Mouse (Mus musculus): ENCODE data around the gene Mier2. TPM values are rescaled to one million over a fixed set of nuclear protein-coding genes. Genes with fewer than 3 reads are reported as not detected.

Gene Mier2
- polyA plus RNA-seq, 1 experiment, result 32.1 TPM

DNA sequence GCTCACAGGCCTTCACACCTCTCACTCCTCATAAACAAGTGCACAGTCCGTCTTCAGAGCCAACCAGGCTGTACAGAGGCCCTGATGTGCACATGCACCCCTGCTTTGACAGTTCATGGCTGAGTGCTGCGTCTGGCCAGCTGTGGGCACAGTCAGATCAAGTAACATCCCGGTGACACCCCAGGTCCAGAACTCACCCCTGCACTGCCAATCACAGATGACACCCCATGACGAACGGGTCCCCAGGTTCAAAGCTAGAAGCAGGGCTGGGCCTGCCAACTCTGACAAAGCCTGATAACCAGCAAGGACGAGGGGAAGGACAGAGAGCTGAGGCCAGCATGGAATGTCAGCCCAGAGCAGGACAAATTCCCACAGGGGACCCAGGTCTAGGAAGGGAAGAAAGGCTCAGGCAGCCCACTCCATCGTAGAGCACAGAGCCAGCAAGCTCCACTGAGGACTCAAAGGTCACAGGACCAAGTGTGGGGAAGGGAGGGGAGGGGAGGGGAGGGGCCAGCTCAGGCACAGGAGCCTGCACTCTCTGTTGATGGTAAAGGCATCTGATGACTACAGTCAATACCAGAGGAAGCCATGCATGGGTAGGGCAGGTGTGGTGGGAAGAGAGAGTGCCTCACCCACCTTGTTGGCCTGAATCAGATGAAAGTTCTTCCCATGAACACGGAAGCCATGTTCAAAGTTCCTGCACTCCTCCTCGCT, 11.0 kb downstream of the Mier2 start:
- Histone ChIP-seq H3K27ac (ENCODE audit: insufficient read depth, low read depth, low read length) (no peak overlapping the region), H3K4me1 (ENCODE audit: control insufficient read depth, insufficient read depth, low read length) (peaks cover 28% of the 10 kb centered on the region), H3K4me3 (ENCODE audit: insufficient read depth, low read length) (no peak overlapping the region)
- TF ChIP-seq POLR2A (IDR thresholded peaks at IDR 0.05; ENCODE audit: borderline replicate concordance, low read depth, low read length) (no peak), CTCF (IDR thresholded peaks at IDR 0.05; ENCODE audit: low read depth, low read length) (no peak)

DNA sequence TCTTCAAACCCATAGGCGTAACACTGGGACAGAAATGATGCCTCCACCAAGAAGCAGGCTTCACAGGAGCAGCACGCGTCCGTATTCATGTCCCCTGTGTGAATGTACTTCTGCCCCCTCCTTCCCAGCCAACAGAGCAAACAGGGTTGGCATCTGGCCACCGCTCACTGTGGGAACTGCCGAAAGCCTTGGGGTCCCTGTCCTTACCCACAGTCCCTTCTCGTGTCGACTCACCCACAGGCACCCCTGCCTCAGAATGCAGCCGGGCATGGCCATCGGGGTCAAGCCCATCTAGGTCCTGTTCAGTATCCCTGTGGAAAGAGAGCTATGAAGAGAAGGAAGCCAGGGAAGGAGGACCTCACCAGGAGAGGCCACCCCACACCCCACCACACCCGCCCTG, 12.8 kb downstream of the Mier2 start:
- no peak for TF ChIP-seq POLR2A (IDR thresholded peaks at IDR 0.05; ENCODE audit: borderline replicate concordance, low read depth, low read length)
- TF ChIP-seq CTCF (IDR thresholded peaks at IDR 0.05; ENCODE audit: low read depth, low read length), result no peak
- Histone ChIP-seq H3K27ac (ENCODE audit: insufficient read depth, low read depth, low read length) (no peak overlapping the region), H3K4me1 (ENCODE audit: control insufficient read depth, insufficient read depth, low read length) (peaks cover 20% of the 10 kb centered on the region), H3K4me3 (ENCODE audit: insufficient read depth, low read length) (no peak overlapping the region)

DNA sequence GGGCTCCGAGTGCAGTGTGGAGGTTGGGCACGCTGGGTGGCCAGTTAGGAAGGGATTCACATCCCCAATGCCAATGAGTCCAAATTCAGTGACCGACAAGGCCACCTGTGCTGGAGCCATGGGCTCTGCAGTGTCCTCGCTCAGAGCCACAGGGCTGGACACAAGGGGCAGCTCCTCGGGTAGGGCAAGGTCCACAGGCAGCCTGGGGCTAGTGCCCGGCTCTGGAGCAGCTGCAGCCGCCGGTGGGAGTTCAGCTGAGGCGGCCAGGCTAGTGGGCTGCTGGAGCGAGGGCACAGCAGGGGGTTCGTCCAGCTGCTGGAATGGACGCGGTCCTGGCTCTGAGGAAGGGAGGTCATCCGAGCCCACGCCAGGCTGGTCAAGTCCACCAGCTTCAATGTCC, 13.5 kb downstream of the Mier2 start:
- no peak overlapping the region for H3K4me3 ChIP-seq (ENCODE audit: insufficient read depth, low read length)
- H3K27ac ChIP-seq (ENCODE audit: insufficient read depth, low read depth, low read length), result no peak overlapping the region
- peaks cover 14% of the 10 kb centered on the region for H3K4me1 ChIP-seq (ENCODE audit: control insufficient read depth, insufficient read depth, low read length)
- no peak for TF ChIP-seq CTCF (IDR thresholded peaks at IDR 0.05; ENCODE audit: low read depth, low read length)
- no peak for TF ChIP-seq POLR2A (IDR thresholded peaks at IDR 0.05; ENCODE audit: borderline replicate concordance, low read depth, low read length)

DNA sequence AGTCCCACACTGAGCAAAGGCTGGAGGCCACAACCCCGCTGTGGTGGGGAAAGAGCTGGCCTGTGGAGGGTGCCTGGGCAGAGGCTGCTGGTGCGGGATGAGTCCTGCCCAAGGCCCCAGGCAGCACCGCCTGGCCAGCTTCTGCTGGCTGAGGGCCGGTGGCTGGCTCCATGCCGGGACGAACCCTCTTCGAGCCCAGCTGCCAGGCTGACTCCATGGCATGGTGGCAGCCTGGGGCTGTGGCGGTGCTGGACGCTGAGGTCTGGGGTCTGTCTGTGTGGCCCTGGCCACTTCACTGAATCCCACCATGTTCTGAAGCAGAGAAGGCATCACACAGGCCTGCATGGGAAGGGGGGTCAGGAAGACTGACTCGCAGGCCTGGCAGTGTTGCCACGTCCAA, 14.3 kb downstream of the Mier2 start:
- Histone ChIP-seq H3K4me3 (ENCODE audit: insufficient read depth, low read length) (no peak overlapping the region), H3K4me1 (ENCODE audit: control insufficient read depth, insufficient read depth, low read length) (peaks cover 19% of the 10 kb centered on the region), H3K27ac (ENCODE audit: insufficient read depth, low read depth, low read length) (no peak overlapping the region)
- no peak for TF ChIP-seq POLR2A (IDR thresholded peaks at IDR 0.05; ENCODE audit: borderline replicate concordance, low read depth, low read length)
- TF ChIP-seq CTCF (IDR thresholded peaks at IDR 0.05; ENCODE audit: low read depth, low read length), result no peak

DNA sequence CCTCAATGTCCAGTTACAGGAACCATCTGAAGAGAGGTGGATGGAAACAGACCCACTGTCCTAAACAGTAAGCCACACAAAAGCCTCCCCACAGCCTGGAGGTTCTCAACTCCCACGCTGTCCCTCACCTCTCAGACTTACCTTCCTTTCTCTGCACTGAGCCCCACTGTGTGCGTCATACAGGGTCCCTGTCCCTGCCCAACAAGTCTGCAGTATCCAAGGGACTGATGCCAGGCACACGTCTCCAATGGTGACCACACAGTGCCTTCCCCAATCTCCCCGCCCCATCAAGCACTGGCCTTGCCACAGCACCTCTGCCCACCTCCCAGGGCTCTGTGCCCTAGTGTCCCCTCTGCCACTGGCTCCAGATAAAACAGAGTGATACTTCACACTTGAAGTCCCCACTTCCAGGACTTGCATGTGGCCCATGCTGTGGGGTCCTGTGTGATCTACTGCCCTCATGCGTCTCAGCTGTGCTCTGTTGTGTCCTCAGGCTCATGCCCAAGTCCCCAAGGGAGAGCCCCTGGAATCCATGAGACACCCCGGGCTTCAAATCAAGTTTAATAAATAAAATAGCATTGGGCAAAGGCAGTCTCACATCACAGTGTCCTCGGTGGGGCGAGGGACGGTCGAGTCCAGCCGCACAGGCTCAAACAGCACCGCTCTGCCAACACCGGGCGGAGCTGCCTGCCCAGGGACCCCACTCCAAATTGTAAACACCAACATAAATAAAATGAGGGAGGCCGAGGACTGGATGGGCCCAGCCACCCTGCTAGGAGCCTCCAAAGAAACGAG, 15.1 kb downstream of the Mier2 start:
- H3K4me1 ChIP-seq (ENCODE audit: control insufficient read depth, insufficient read depth, low read length), result peaks cover 27% of the 10 kb centered on the region
- TF ChIP-seq POLR2A (IDR thresholded peaks at IDR 0.05; ENCODE audit: borderline replicate concordance, low read depth, low read length) (no peak), CTCF (IDR thresholded peaks at IDR 0.05; ENCODE audit: low read depth, low read length) (no peak)
- no peak overlapping the region for H3K4me3 ChIP-seq (ENCODE audit: insufficient read depth, low read length)
- H3K27ac ChIP-seq (ENCODE audit: insufficient read depth, low read depth, low read length), result peak overlapping the region; percentile 65

DNA sequence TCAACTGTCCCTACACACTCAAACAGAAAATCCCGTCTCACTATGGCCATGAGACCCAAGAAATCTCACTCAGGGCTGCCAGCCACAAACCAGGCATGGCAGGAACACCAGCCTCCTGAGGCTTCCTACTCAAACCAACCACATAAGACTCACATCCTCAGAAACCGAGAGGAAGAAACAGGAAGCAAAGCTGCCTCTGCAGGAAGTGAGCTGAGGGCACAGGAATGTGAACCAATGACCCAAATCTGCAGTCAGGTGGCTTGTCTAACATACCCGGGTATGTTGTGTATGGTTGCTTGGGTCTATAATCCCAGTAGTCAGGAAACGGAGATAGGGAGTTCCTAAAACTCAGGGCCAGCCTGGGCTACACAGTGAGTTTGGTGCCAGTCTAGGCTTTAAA, 16.1 kb downstream of the Mier2 start:
- TF ChIP-seq CTCF (IDR thresholded peaks at IDR 0.05; ENCODE audit: low read depth, low read length) (no peak), POLR2A (IDR thresholded peaks at IDR 0.05; ENCODE audit: borderline replicate concordance, low read depth, low read length) (no peak)
- H3K4me3 ChIP-seq (ENCODE audit: insufficient read depth, low read length), result no peak overlapping the region
- H3K4me1 ChIP-seq (ENCODE audit: control insufficient read depth, insufficient read depth, low read length), result peaks cover 27% of the 10 kb centered on the region
- peak overlapping the region; percentile 65 for H3K27ac ChIP-seq (ENCODE audit: insufficient read depth, low read depth, low read length)

DNA sequence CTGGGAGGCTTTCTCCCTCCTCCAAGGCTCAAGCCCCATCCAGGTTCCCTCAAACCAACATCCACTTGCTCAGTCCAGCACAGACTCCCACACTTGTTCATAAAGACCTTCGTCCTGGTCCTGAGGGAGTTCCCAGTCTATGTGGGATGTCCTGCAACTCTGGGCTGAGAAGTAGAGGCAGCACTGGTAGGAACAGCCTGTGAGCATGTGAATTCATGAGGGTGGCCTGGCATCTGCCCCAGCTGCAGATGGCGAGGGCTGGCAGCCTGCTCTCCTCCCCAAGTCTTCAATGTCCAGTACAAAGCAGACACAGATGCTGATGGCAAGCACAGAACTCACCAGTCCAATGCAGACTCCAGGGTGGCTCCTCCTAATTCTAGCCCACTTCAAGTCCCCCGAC, 16.7 kb downstream of the Mier2 start:
- Histone ChIP-seq H3K27ac (ENCODE audit: insufficient read depth, low read depth, low read length) (peak overlapping the region; percentile 65), H3K4me1 (ENCODE audit: control insufficient read depth, insufficient read depth, low read length) (peaks cover 27% of the 10 kb centered on the region), H3K4me3 (ENCODE audit: insufficient read depth, low read length) (no peak overlapping the region)
- TF ChIP-seq POLR2A (IDR thresholded peaks at IDR 0.05; ENCODE audit: borderline replicate concordance, low read depth, low read length), result no peak
- TF ChIP-seq CTCF (IDR thresholded peaks at IDR 0.05; ENCODE audit: low read depth, low read length), result no peak

DNA sequence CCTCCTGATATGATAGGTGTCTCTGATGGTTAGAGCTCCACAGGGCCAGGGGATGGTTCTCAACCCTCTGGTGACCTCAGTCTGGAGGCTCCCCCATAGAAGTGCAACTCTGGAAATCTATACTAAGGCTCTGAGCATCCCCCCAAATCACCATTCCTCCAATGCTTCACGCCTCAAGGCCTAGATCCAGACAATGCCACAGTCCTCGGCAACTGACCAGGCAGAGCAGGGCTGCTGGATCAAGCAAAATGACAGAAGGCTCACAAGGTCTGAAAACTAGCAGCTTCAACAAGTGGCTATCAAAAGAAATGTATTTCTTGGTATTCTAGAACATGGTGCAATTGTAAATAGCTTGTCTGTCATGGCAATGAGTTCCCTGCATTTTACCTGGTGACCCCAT, 17.2 kb downstream of the Mier2 start:
- TF ChIP-seq POLR2A (IDR thresholded peaks at IDR 0.05; ENCODE audit: borderline replicate concordance, low read depth, low read length), result no peak
- TF ChIP-seq CTCF (IDR thresholded peaks at IDR 0.05; ENCODE audit: low read depth, low read length), result no peak
- Histone ChIP-seq H3K27ac (ENCODE audit: insufficient read depth, low read depth, low read length) (no peak overlapping the region), H3K4me3 (ENCODE audit: insufficient read depth, low read length) (no peak overlapping the region), H3K4me1 (ENCODE audit: control insufficient read depth, insufficient read depth, low read length) (peaks cover 29% of the 10 kb centered on the region)

DNA sequence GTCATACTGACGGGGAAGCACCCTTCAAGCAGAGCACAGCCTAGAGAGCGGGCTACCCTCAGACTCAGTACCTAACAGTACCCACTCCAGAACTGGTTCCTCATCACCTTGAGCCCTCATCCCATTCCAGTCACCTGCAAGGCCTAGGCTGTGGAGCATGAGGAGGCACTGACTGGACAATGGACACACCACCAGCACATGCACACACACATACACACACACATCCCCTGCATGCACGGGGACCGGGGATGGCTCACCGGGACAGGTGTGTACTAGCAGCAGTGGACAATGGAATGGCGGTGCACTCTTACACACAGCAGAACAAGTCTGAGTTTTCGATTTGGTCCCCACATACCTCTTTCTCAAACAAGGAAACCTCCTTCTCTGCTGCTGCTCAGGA, 17.7 kb downstream of the Mier2 start:
- Histone ChIP-seq H3K27ac (ENCODE audit: insufficient read depth, low read depth, low read length) (no peak overlapping the region), H3K4me3 (ENCODE audit: insufficient read depth, low read length) (no peak overlapping the region), H3K4me1 (ENCODE audit: control insufficient read depth, insufficient read depth, low read length) (peaks cover 30% of the 10 kb centered on the region)
- TF ChIP-seq CTCF (IDR thresholded peaks at IDR 0.05; ENCODE audit: low read depth, low read length), result no peak
- no peak for TF ChIP-seq POLR2A (IDR thresholded peaks at IDR 0.05; ENCODE audit: borderline replicate concordance, low read depth, low read length)

DNA sequence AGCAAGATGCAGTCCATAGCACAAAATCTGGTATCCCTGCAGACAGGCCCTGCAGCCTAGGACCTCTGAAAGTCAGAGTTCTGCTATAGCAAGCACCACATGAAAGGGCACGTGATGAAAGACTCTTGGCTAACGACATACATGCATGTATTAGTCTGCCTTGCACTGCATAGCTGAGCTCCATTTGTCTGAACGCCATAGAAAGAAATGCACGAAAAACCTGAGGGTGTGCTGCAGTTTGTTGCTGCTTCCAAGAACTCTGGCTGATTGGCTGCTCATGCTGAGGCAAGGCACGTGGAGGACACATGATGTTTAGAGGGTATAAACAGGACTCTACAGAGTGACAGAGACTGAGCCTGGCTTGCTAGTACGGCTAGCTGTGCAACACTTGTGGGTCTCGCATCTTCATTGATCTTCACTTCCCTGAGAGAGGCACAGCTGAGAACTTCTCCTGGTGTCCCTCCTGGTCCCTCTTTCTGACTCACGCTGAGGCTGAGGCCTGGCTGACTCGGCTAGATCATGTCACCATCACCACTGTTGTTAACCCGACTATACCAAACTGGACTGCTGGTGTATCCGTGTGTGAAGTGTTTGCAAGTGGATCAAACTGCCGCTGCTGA, 18.4 kb downstream of the Mier2 start:
- TF ChIP-seq POLR2A (IDR thresholded peaks at IDR 0.05; ENCODE audit: borderline replicate concordance, low read depth, low read length) (no peak), CTCF (IDR thresholded peaks at IDR 0.05; ENCODE audit: low read depth, low read length) (no peak)
- H3K27ac ChIP-seq (ENCODE audit: insufficient read depth, low read depth, low read length), result no peak overlapping the region

More for the DNA sequence above, 18.4 kb downstream of the Mier2 start:
- peaks cover 30% of the 10 kb centered on the region for H3K4me1 ChIP-seq (ENCODE audit: control insufficient read depth, insufficient read depth, low read length)
- H3K4me3 ChIP-seq (ENCODE audit: insufficient read depth, low read length), result no peak overlapping the region
